Mouse (Mus musculus): Measurements from ENCODE around the gene Wdr24. TPM values are rescaled to one million over a fixed set of nuclear protein-coding genes. Genes with fewer than 3 reads are reported as not detected.

The Wdr24 gene
- polyA plus RNA-seq (2021; fragmentation: Nextera tagmentation), result 15.6 and 18.6 TPM in 2 replicates
- long read RNA-seq, experiment 1, transcript Wdr24-201 (9 exons, 3,099 nt), result major isoform, 17 of 25 reads
- long read RNA-seq, experiment 1, partial matches to known transcripts, result 4 of 25 reads
- long read RNA-seq, experiment 1, other reads (novel, unspliced or antisense), result 4 of 25 reads
- long read RNA-seq, experiment 2, transcript Wdr24-201 (9 exons, 3,099 nt), result major isoform, 106 of 142 reads
- long read RNA-seq, experiment 2, transcript Wdr24-203 (8 exons, 3,139 nt), result minor isoform, 6 of 142 reads
- long read RNA-seq, experiment 2, partial matches to known transcripts, result 5 of 142 reads
- long read RNA-seq, experiment 2, other reads (novel, unspliced or antisense), result 25 of 142 reads

DNA sequence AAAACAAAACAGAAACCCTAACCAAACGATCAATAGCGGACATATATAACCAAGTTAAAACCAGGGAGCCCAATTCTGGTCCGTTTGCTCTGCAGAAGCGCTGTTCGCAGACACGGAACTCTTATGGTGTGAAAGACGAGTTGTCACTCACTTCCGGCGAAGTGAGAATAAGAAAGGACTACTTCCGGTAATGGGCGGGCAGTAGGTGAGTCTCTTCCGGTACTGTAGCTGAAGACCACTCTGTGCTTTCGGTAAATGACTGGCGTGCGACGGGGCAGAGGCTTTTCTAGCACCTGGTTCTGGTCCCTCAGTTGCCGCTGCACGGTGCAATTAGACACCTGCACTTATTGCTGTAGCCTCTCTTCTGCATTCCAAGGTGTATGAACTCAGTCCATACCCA is at the start of gene Wdr24:
TSS of gene Wdr24 (plus strand) at position 176 of the 400 bp plus-strand sequence.

DNA sequence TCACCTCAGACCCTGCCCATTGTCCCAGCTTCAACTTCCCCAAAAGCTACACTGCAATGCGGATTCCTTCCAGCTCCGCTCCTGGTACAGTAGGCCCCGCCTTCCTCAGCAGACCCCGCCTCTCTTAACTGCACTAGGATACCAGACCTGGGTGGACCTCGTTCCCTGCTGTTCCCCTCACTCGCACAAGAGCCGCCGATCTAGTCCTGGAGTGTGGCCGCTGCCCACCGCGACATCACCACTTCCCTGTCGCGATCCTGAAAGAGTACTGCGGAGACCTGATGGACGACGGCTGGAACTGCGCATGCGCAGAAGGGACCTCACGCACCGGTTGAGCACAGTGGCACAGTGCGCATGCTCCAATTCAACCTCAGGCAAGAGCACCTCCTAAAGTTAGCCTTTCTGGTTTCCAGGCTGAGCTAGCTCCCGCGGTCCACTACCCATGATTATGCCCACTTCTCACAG is 38.1 kb upstream of the Wdr24 start, which contains the start of gene Haghl:
TSS of gene Haghl (minus strand) at position 393 of the 465 bp plus-strand sequence.

DNA sequence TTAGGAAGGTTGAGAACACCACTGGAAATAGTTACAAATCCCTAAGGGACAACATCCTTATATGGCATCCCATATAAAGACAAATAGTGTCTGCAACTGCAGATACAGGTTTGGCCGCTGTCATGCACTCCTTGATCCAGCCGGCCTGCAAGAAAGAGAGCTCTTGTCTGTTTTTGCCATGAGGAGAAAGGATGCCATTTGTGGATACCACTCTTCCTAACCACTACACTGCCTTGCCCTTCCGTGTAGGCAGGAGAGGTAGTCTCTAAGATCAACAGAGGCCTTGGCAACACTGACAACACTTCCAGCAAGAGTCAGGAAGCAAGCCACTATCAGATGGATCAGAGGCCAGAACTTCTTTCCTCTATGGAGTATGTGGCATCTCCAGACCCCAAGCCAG is 37.1 kb upstream of the Wdr24 start, which contains the start of gene Ccdc78:
TSS of gene Ccdc78 (plus strand) at position 301 of the 400 bp plus-strand sequence.

DNA sequence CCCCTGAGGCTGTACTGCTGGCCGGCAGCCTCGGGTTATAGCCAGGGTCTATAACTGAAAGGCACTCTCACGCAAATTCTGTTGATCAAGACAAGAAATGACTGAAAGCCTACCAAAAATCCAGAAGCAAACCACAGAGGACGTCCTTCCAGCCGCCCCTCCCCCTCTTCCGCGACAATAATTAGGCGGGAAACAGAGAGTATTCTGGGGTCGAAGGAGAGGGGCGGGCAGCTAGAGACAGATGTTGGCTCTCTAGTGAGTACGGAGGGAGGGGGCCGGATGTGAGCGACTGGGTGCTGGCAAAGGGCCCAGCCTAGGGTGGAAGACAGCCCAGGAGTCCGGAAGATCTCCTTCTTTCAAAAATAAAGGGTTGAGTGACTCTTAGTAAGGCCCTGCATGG is 30.8 kb upstream of the Wdr24 start, which contains the start of gene Fam173a:
TSS of gene Fam173a (minus strand) at position 287 of the 400 bp plus-strand sequence.

DNA sequence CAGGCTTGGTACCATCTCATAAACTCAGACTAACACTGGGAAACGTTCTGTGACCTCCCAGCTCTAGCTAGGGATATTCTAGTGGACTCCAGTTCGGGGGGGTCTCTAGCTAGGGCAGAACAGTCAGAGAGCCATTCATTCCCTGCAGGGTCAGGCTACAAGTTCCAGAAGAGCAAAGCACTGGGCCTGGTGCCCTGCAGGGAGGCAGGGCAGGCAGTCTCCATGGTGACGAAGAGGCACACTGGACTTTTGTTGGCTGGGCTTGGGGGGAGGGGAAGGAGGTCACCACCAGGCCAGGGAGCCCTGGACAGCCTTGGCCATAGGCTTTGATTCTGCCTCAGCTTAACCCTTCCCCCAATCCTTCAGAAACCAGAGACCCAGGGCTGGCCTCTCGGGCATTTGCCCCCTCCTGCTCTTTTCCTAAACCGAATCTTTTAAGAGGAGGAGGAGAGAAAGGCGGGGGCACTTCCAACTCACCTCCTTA is 27.8 kb upstream of the Wdr24 start, which contains the start of gene AC134908.4:
TSS of gene AC134908.4 (minus strand) at position 51 of the 484 bp plus-strand sequence.

DNA sequence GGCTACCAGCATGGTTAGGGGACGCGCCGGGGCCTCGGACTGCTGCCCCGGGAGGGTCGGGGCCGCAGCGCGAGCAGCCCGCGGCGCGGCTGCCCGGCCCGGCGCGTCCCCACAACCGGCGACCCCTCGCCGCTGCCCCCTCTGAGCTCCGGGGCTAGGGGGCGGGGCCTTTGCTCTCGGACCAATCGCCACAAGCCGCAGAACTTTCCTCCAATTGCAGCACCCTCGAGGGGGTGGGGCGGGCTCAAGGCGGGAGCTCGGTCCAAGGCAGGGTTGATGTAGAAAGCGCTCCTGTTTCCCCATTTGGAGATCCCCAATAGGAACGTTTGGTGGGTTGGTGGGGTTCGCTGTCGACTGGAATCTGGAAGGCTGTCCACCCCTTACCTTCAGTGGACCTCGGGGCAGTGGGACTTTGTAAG is 26.5 kb upstream of the Wdr24 start, which contains the start of gene Metrn:
TSS of gene Metrn (minus strand) at position 186 of the 419 bp plus-strand sequence.

DNA sequence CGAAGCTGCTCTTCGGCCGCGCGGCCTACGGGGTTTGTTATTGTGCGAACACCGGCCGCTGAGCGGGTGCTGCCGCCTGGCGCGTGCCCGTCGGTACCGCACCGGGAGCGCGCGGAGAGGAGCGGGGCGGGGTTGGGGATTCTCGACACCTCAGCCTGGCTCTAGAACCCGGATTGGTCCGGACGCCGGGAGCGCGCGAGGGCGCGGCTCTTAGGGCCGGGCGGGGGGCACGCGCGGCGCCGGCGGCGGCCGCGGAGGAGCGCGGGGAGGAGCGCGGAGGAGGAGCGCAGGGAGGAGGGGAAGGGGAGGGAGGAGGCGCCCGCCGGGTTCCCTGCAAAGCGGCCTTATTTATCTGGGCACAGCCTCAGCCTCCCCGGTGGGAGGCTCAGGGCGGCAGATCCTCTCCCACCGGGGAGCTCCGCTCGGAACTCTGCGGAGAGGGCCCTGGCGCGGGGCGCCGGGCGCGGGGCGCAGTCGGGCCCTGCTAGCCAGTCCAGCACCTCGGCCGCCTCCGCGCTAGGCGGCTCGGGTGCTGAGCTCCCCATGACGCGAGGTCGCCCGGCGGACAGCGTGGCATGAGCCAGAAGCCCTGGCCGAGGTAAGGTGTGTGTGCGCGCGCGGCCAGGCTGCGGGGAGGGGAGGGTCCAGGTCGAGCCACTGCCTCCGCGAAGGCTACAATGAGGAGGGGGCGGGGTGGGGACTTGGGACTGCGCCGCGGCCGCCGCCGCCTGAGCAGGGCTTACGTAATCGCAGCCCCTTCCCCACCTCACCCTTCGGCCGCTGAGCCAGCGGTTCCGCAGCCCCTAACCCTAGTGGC is 14.4 kb upstream of the Wdr24 start, which contains the start of gene Fbxl16:
TSS of gene Fbxl16 (plus strand) at position 297 of the 817 bp plus-strand sequence.

DNA sequence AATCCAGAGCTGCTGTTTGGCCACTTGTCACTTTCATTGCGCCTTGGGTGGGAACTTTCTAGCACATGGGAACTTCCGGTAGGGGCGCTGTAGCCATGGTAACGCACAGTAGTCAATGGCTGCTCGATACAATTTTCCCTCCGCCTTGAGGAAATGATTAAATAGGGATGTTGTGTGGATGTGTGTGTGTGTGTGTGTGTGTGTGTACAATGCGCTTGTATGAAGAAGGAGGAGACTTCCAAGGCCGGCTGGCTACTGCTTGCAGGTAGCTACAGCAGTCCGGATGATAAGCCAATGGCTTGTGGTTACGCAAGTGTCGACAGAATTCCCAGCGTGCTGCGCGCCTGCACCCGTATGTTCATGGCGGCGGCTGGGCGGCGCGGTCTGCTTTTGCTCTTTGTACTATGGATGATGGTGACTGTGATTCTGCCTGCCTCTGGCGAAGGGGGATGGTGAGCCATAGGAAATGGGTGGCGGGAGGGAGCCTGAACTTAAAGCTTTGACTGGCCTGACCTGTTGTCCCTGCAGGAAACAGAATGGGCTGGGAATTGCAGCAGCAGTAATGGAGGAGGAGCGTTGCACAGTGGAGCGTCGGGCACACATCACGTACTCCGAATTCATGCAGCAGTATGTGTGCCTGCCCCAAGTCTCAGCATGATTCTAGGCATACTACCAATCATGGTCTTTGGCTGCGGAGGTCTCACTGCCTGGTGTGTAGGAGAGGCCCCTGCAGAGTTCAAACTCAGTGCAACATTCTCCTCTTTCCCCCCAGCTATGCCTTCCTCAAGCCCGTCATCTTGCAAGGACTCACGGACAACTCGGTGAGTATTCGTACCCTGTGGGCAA is 5.5 kb downstream of the Wdr24 start, which contains the start of gene Jmjd8:
TSS of gene Jmjd8 (plus strand) at position 156 of the 846 bp plus-strand sequence.

DNA sequence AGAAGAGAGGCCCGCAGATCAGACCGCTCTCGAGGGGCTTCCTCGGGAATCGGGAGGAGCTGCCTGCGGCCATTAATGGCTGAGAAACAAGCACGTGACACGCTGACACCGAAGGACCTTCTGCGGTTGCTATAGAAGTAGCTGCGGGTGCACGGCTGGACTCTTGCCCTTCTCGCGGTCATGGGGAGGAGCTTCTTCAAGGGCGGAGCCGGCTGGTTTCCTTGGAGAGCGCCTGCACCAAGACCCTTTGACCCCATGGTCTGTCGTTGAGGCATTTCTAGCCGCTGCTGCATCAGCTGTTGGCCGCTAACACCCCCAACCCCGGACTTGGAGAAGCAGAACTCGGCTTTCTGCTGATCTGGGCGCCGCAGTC is 9.8 kb downstream of the Wdr24 start, which contains the start of gene Stub1:
TSS of gene Stub1 (minus strand) at position 114 of the 373 bp plus-strand sequence.

DNA sequence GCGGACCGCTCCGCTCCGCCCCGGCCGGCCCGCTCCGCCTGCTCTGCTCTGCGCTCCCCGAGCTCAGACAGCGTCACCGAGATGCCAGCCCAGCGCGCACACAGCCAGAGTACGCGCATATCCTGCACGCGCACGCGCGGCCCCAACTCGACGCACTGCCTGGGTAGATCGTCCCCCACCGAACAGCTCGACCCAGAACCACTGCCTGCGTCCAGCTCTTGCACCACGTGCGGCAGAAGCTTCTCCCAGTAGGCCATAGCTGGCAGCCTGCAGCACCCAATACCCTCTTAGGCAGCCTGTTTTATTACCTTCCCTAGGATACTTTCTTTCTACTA is 13.6 kb downstream of the Wdr24 start, which contains the start of gene Rhbdl1:
TSS of gene Rhbdl1 (minus strand) at position 220 of the 335 bp plus-strand sequence.

DNA sequence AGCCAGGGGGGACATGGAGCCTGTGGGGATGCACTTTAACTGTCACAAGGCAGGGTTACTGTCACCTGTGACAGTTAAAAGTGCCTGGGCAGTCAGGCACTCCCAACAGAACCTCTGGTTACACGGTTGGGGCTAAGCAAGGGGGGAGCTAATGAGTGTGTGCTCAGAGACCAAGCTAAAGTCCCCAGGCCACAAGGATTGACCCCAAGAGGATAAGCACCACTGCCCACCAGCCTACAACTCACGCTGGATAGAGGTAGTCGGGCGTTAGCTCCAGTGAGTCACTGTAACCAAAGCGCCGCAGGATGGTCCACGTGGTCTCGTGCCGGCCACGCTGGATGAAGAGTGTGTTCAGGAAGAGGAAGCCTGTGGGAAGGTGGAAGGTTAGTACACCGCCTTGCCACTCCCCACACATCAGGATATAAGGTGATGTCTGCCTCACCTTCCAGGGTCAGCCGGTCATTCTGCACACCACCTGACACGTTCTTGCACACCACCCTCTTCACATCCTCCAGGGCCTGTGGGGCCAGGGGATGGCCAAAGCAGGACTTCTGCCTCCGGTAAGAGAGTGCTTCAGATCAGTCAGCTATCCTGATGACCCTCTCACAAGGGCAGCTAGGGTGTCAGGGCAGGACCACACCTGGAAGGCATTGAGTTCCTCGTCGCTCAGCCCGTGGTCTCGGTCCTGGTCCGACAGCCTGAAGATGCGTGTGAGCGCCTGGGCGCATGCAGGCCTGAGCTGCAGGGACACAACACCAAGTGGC is 17.9 kb downstream of the Wdr24 start, which contains the start of gene Gm20683:
TSS of gene Gm20683 (minus strand) at position 647 of the 764 bp plus-strand sequence.

DNA sequence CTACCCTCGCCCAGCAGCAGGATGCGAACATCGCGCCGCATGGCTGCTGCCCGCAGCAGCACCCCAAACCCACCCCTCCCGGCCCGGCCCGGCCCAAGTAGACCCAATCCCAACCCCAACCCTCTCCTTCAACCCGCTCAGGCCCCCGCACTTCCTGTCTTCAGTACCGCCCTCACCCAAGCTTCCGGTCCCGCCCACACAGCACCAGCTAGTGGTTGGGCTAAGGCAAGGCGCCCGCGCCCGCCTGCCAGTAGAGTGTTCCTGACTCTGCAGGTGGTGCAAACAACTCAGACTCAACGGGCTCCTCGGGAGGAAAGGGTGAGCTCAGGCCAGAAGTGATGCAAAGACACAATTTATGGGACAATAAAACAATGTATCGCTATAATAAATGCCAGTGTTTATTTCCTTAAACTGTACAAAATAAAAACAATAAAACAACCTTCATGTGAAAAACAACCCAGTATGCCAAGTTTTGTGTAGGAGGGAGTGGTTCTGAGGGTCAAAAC is 21.0 kb downstream of the Wdr24 start, which contains the start of gene Rhot2:
TSS of gene Rhot2 (minus strand) at position 456 of the 506 bp plus-strand sequence.

DNA sequence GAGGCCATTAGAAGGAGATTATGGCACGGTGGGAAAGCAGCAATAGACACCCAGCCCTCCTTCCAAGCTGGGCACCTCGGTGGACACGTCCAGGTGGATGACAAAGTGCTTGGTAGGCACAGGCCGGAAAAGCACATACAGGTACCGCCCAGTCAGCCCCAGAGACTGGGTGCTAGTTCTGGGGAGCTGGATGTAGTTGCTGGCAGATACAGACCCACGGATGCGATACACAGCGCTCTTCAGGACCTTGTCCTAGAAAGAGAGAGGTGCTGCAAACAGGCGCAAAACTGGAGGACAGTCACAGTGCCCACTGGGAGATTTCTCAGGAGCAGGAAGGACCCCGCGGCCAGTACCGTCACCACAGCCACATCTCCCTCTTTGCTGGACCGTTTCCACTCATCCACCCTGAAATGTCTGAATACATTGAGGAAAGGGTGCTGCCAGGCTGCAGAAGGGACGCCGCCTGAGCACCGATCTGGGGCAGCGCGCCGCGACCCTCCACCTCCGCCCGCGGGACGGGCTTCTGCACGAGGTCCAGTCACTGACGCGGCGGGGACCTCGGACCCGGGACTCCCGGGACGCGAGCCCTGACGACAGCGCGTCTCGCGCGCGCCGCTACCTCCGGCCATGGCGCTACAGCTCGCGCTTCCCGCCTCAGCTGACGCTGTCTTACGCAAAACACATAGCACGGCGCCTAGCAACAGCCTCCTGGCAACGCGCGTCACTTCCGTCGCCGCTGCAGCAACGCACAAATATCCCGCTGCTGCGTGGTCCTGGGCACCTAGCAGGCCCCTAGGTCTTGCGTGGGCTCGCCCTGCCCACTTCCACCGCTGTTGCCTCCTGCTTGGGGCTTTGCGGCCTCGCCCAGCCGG is 37.6 kb downstream of the Wdr24 start, which contains the start of gene Wdr90:
TSS of gene Wdr90 (minus strand) at position 670 of the 872 bp plus-strand sequence.

DNA sequence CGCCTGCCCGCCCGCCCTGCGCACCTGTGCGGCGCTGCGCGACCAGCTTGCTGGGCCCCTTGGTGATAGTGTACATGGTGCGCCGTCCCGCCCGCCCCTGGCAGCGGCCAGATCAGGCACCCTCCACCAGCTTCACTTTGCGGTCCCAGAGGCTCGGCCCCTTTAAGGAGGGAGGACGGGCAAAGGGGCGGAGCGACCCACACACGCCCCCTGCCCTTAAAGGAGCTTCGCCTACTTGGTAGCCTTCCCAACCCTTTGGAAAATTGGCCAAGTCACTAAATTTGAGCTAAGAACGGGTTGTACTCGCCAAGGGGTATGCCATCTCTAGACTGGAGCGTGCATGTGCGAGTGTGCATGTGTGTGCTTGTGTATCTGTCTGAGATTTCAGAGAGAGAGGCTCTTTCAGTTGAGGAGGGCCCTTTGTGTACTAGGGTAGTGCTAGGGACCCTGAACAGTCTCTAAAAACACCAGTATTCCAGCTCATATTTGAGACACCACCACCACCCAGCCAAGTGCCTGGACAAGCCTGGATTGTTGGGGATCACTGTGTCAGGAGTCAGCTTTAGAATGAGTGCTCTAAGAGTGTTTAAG is 45.3 kb downstream of the Wdr24 start, which contains the start of gene Mcrip2:
TSS of gene Mcrip2 (minus strand) at position 164 of the 591 bp plus-strand sequence.

DNA sequence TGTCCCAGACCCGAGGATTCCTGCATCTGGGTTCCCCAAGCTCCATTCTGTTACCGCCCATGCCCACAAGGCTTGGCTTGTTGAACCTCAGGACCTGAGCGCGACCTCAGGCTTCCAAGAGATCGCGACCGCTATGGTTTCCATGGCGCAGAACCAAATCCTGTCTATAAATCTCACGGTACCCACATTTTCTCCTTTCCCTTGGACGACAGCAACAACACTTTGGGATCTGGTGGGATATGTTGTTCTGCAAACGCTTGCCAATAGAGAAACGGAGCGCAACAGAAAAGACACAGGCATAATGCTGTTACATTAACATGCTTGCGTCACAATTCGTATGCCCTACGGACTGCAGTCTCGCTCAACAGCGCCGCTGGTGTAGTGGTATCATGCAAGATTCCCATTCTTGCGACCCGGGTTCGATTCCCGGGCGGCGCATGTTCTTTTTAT is 51.3 kb downstream of the Wdr24 start, which contains the start of gene Mettl26:
TSS of gene Mettl26 (plus strand) at position 354 of the 450 bp plus-strand sequence.

All from layer of hippocampus, adult 6 months (tissue).